Mouse (Mus musculus) cerebellum, adult 2 months (tissue): ENCODE data around the gene Tpd52l2.

Experiments
- CTCF ChIP-seq: fragments of 200-500 bp; IDR thresholded peaks from 2 replicates; pipeline ENCODE4 v1.5.1; 2011; ENCODE audit warnings: low read depth, mild to moderate bottlenecking, control low read depth, low read length, moderate library complexity, borderline replicate concordance; ENCODE audit not compliant: insufficient read depth
- POLR2A ChIP-seq: fragments of 200-500 bp; IDR thresholded peaks from 2 replicates; pipeline ENCODE4 v1.6.1; 2011; ENCODE audit warnings: low read length, control low read depth, borderline replicate concordance; ENCODE audit not compliant: insufficient read depth

GRCm38 (mm10) chr2:181496281-181496680 lies 661 bp upstream of the Tpd52l2 start:
- TF ChIP-seq POLR2A: no peak
- TF ChIP-seq CTCF: peak; percentile 57; the same call in 1 of the 2 replicates
